Mouse (Mus musculus): Measurements from ENCODE around the gene Ccnjl. TPM values are rescaled to one million over a fixed set of nuclear protein-coding genes. Genes with fewer than 3 reads are reported as not detected.
A peak's percentile ranks its signal among the peaks of the same experiment; 100 is the strongest.

Ccnjl gene
- polyA plus RNA-seq, 1 experiment from 2014 or later: 16.2 TPM

- Histone ChIP-seq H3K4me3 (replicated peaks; ENCODE audit: low read depth, low read length) (no peak overlapping the region), H3K4me2 (ENCODE audit: low read length) (no peak overlapping the region), H3K27me3 (ENCODE audit: control insufficient read depth, insufficient read depth, low read length) (no peaks in the 10 kb centered on the region), H3K4me1 (ENCODE audit: control insufficient read depth, insufficient read depth, low read length) (peaks cover 11% of the 10 kb centered on the region), H3K36me3 (ENCODE audit: control insufficient read depth, insufficient read depth, low read length) (peaks cover 4% of the 10 kb centered on the region; the same call in 1 of the 2 replicates), H3K9me3 (ENCODE audit: control insufficient read depth, low read length) (no peaks in the 10 kb centered on the region), H3K27ac (replicated peaks; ENCODE audit: low read depth, low read length) (no peak overlapping the region), H3K9ac (replicated peaks; ENCODE audit: low read length) (no peak overlapping the region)
- WGBS: 91% methylated on average over 3 of the region's 3 CpGs
- no peak for ATAC-seq (ENCODE audit: low FRiP score, low TSS enrichment)
- DNase-seq: no peak
Measured at GRCm38 (mm10) chr11:43551756-43552155, 23.2 kb downstream of the Ccnjl start.

- WGBS: 57% methylated on average over 6 of the region's 6 CpGs
- H3K4me2 ChIP-seq (ENCODE audit: low read length): no peak overlapping the region
- no peak overlapping the region for H3K27ac ChIP-seq (replicated peaks; ENCODE audit: low read depth, low read length)
- H3K36me3 ChIP-seq (ENCODE audit: control insufficient read depth, insufficient read depth, low read length): peaks cover 12% of the 10 kb centered on the region
- H3K4me1 ChIP-seq (ENCODE audit: control insufficient read depth, insufficient read depth, low read length): peaks cover 10% of the 10 kb centered on the region
- no peak overlapping the region for H3K9ac ChIP-seq (replicated peaks; ENCODE audit: low read length)
- no peak for ATAC-seq (ENCODE audit: low FRiP score, low TSS enrichment)
- no peak overlapping the region for H3K4me3 ChIP-seq (replicated peaks; ENCODE audit: low read depth, low read length)
- H3K9me3 ChIP-seq (ENCODE audit: control insufficient read depth, low read length): no peaks in the 10 kb centered on the region
- no peaks in the 10 kb centered on the region for H3K27me3 ChIP-seq (ENCODE audit: control insufficient read depth, insufficient read depth, low read length)
- no peak for DNase-seq
Measured at GRCm38 (mm10) chr11:43552675-43553074, 24.1 kb downstream of the Ccnjl start.

- DNase-seq (no peak), ATAC-seq (ENCODE audit: low FRiP score, low TSS enrichment) (no peak)
- Histone ChIP-seq H3K4me3 (replicated peaks; ENCODE audit: low read depth, low read length) (no peak overlapping the region), H3K9ac (replicated peaks; ENCODE audit: low read length) (no peak overlapping the region), H3K27me3 (ENCODE audit: control insufficient read depth, insufficient read depth, low read length) (no peaks in the 10 kb centered on the region), H3K4me1 (ENCODE audit: control insufficient read depth, insufficient read depth, low read length) (peaks cover 9% of the 10 kb centered on the region), H3K36me3 (ENCODE audit: control insufficient read depth, insufficient read depth, low read length) (peaks cover 23% of the 10 kb centered on the region), H3K9me3 (ENCODE audit: control insufficient read depth, low read length) (no peaks in the 10 kb centered on the region), H3K27ac (replicated peaks; ENCODE audit: low read depth, low read length) (no peak overlapping the region), H3K4me2 (ENCODE audit: low read length) (no peak overlapping the region)
- WGBS: 94% methylated on average over 11 of the region's 11 CpGs
Measured at GRCm38 (mm10) chr11:43556538-43556937, 28.0 kb downstream of the Ccnjl start.

GRCm38 (mm10) chr11:43559515-43560292 lies 31.1 kb downstream of the Ccnjl start:
- 0 out of 2 replicates have a peak overlapping the region, but pooled peaks have one; percentile 14 for H3K9ac ChIP-seq (replicated peaks; ENCODE audit: low read length)
- H3K36me3 ChIP-seq (ENCODE audit: control insufficient read depth, insufficient read depth, low read length): peaks cover 23% of the 10 kb centered on the region
- H3K27ac ChIP-seq (replicated peaks; ENCODE audit: low read depth, low read length): peak overlapping the region; percentile 62
- peaks cover 9% of the 10 kb centered on the region for H3K4me1 ChIP-seq (ENCODE audit: control insufficient read depth, insufficient read depth, low read length)
- ATAC-seq (ENCODE audit: low FRiP score, low TSS enrichment): peak; percentile 64; the same call in 1 of the 2 replicates
- H3K4me2 ChIP-seq (ENCODE audit: low read length): no peak overlapping the region
- H3K4me3 ChIP-seq (replicated peaks; ENCODE audit: low read depth, low read length): no peak overlapping the region
- H3K27me3 ChIP-seq (ENCODE audit: control insufficient read depth, insufficient read depth, low read length): no peaks in the 10 kb centered on the region
- DNase-seq: peak; percentile 29
- 2% methylated on average over 5 of the region's 6 CpGs for WGBS
- no peaks in the 10 kb centered on the region for H3K9me3 ChIP-seq (ENCODE audit: control insufficient read depth, low read length)

- H3K27ac ChIP-seq (replicated peaks; ENCODE audit: low read depth, low read length): no peak overlapping the region
- no peak overlapping the region for H3K4me3 ChIP-seq (replicated peaks; ENCODE audit: low read depth, low read length)
- H3K27me3 ChIP-seq (ENCODE audit: control insufficient read depth, insufficient read depth, low read length): no peaks in the 10 kb centered on the region
- no peaks in the 10 kb centered on the region for H3K9me3 ChIP-seq (ENCODE audit: control insufficient read depth, low read length)
- peak; percentile 26 for DNase-seq
- H3K4me1 ChIP-seq (ENCODE audit: control insufficient read depth, insufficient read depth, low read length): peaks cover 24% of the 10 kb centered on the region
- no peak overlapping the region for H3K9ac ChIP-seq (replicated peaks; ENCODE audit: low read length)
- 57% methylated on average over 10 of the region's 10 CpGs for WGBS
- H3K4me2 ChIP-seq (ENCODE audit: low read length): no peak overlapping the region
- 0 out of 2 replicates have a peak, but pooled peaks cover under 1% of the 10 kb centered on the region for H3K36me3 ChIP-seq (ENCODE audit: control insufficient read depth, insufficient read depth, low read length)
- 0 out of 2 replicates have a peak, but pooled peaks have one; percentile 29 for ATAC-seq (ENCODE audit: low FRiP score, low TSS enrichment)
Measured at GRCm38 (mm10) chr11:43563654-43564244, 35.2 kb downstream of the Ccnjl start.

GRCm38 (mm10) chr11:43565414-43565813 lies 36.8 kb downstream of the Ccnjl start:
- no peak for ATAC-seq (ENCODE audit: low FRiP score, low TSS enrichment)
- Histone ChIP-seq H3K27ac (replicated peaks; ENCODE audit: low read depth, low read length) (peak overlapping the region; percentile 52), H3K36me3 (ENCODE audit: control insufficient read depth, insufficient read depth, low read length) (no peaks in the 10 kb centered on the region), H3K4me3 (replicated peaks; ENCODE audit: low read depth, low read length) (no peak overlapping the region), H3K4me2 (ENCODE audit: low read length) (no peak overlapping the region), H3K9ac (replicated peaks; ENCODE audit: low read length) (no peak overlapping the region), H3K9me3 (ENCODE audit: control insufficient read depth, low read length) (no peaks in the 10 kb centered on the region), H3K27me3 (ENCODE audit: control insufficient read depth, insufficient read depth, low read length) (no peaks in the 10 kb centered on the region), H3K4me1 (ENCODE audit: control insufficient read depth, insufficient read depth, low read length) (peaks cover 15% of the 10 kb centered on the region)
- WGBS: 18% methylated on average over 2 of the region's 2 CpGs
- DNase-seq: no peak

- Histone ChIP-seq H3K4me1 (ENCODE audit: control insufficient read depth, insufficient read depth, low read length) (peaks cover 15% of the 10 kb centered on the region), H3K27ac (replicated peaks; ENCODE audit: low read depth, low read length) (peak overlapping the region; percentile 52), H3K9ac (replicated peaks; ENCODE audit: low read length) (no peak overlapping the region), H3K9me3 (ENCODE audit: control insufficient read depth, low read length) (no peaks in the 10 kb centered on the region), H3K4me3 (replicated peaks; ENCODE audit: low read depth, low read length) (no peak overlapping the region), H3K4me2 (ENCODE audit: low read length) (no peak overlapping the region), H3K36me3 (ENCODE audit: control insufficient read depth, insufficient read depth, low read length) (no peaks in the 10 kb centered on the region), H3K27me3 (ENCODE audit: control insufficient read depth, insufficient read depth, low read length) (no peaks in the 10 kb centered on the region)
- DNase-seq: peak; percentile 59
- peak; percentile 49; the same call in 1 of the 2 replicates for ATAC-seq (ENCODE audit: low FRiP score, low TSS enrichment)
- WGBS: 5% methylated on average over 8 of the region's 8 CpGs
Measured at GRCm38 (mm10) chr11:43565852-43566251, 37.3 kb downstream of the Ccnjl start.

GRCm38 (mm10) chr11:43566696-43567095 lies 38.1 kb downstream of the Ccnjl start:
- H3K27me3 ChIP-seq (ENCODE audit: control insufficient read depth, insufficient read depth, low read length): no peaks in the 10 kb centered on the region
- no peaks in the 10 kb centered on the region for H3K36me3 ChIP-seq (ENCODE audit: control insufficient read depth, insufficient read depth, low read length)
- no peak overlapping the region for H3K9ac ChIP-seq (replicated peaks; ENCODE audit: low read length)
- 48% methylated on average over 5 of the region's 5 CpGs for WGBS
- no peaks in the 10 kb centered on the region for H3K9me3 ChIP-seq (ENCODE audit: control insufficient read depth, low read length)
- no peak overlapping the region for H3K4me3 ChIP-seq (replicated peaks; ENCODE audit: low read depth, low read length)
- DNase-seq (peak; percentile 31), ATAC-seq (ENCODE audit: low FRiP score, low TSS enrichment) (no peak)
- H3K4me2 ChIP-seq (ENCODE audit: low read length): no peak overlapping the region
- H3K4me1 ChIP-seq (ENCODE audit: control insufficient read depth, insufficient read depth, low read length): peaks cover 18% of the 10 kb centered on the region
- H3K27ac ChIP-seq (replicated peaks; ENCODE audit: low read depth, low read length): peak overlapping the region; percentile 60
